Mouse (Mus musculus): ENCODE results near the gene Calr. TPM values are rescaled to one million over a fixed set of nuclear protein-coding genes. Genes with fewer than 3 reads are reported as not detected.
A peak's percentile ranks its signal among the peaks of the same experiment; 100 is the strongest.

Calr gene
- polyA plus RNA-seq, 1 experiment = 394 TPM

GRCm38 (mm10) chr8:84878915-84879314 is 32.2 kb upstream of the Calr start:
- no peak for DNase-seq
- Histone ChIP-seq H3K27me3 (ENCODE audit: control insufficient read depth, insufficient read depth, low read length) (no peaks in the 10 kb centered on the region), H3K27ac (ENCODE audit: insufficient read depth, low read length) (no peak overlapping the region), H3K4me3 (replicated peaks; ENCODE audit: insufficient read depth, low read depth, low read length) (no peak overlapping the region), H3K4me1 (ENCODE audit: control insufficient read depth, insufficient read depth, low read length) (peaks cover 7% of the 10 kb centered on the region)
- TF ChIP-seq CTCF (IDR thresholded peaks at IDR 0.05; ENCODE audit: borderline replicate concordance, insufficient read depth, low read depth, low read length) = no peak
- TF ChIP-seq POLR2A (IDR thresholded peaks at IDR 0.05; ENCODE audit: borderline replicate concordance, insufficient read depth, low read length) = no peak
- 90% methylated on average over 1 of the region's 1 CpGs for WGBS

DNA sequence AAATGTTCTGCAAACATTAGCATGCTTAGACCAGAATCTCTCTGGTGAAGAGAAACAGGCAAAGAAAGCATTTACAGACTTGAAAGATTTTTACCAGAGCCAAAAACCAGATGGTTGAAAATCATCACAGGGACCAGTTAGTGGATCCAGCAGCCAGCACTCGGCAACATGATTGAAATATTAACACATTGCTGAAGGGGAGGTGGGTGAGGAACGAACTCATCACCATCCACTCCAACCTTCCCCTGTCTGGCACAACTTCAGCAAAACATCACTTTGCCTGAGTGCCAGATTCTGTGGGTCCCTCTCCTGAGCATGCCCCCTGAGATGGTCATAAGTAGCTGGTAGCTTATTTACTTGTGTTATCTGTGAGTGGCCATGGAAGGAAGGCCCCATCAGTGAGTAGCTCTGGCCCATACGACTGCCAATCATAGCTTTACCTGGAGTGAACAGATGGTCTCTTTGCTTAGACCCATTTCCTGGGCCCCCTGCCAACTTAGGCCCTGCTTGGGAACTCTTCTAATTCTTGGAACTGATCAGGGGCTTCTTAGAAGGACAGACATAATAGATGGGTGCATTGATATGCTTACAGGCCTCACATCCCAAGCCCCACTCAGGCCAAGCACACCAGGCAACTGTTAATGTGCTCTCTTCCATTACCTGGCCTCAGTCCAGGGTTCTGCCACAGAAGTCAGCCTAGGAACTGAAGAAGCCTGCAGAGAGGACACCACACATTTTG is 30.7 kb upstream of the Calr start:
- H3K27me3 ChIP-seq (ENCODE audit: control insufficient read depth, insufficient read depth, low read length) = no peaks in the 10 kb centered on the region
- TF ChIP-seq POLR2A (IDR thresholded peaks at IDR 0.05; ENCODE audit: borderline replicate concordance, insufficient read depth, low read length) (no peak), CTCF (IDR thresholded peaks at IDR 0.05; ENCODE audit: borderline replicate concordance, insufficient read depth, low read depth, low read length) (no peak)
- peaks cover 7% of the 10 kb centered on the region for H3K4me1 ChIP-seq (ENCODE audit: control insufficient read depth, insufficient read depth, low read length)
- no peak overlapping the region for H3K4me3 ChIP-seq (replicated peaks; ENCODE audit: insufficient read depth, low read depth, low read length)
- WGBS = 14% methylated on average over 3 of the region's 3 CpGs
- peak overlapping the region; percentile 86 for H3K27ac ChIP-seq (ENCODE audit: insufficient read depth, low read length)
- peak; percentile 83 to 86 for DNase-seq

GRCm38 (mm10) chr8:84874339-84874738 is 27.6 kb upstream of the Calr start:
- no peak overlapping the region for H3K27ac ChIP-seq (ENCODE audit: insufficient read depth, low read length)
- WGBS = 97% methylated on average over 3 of the region's 3 CpGs
- DNase-seq = no peak
- peaks cover 9% of the 10 kb centered on the region for H3K4me1 ChIP-seq (ENCODE audit: control insufficient read depth, insufficient read depth, low read length)
- no peaks in the 10 kb centered on the region for H3K27me3 ChIP-seq (ENCODE audit: control insufficient read depth, insufficient read depth, low read length)
- TF ChIP-seq CTCF (IDR thresholded peaks at IDR 0.05; ENCODE audit: borderline replicate concordance, insufficient read depth, low read depth, low read length) (no peak), POLR2A (IDR thresholded peaks at IDR 0.05; ENCODE audit: borderline replicate concordance, insufficient read depth, low read length) (no peak)
- H3K4me3 ChIP-seq (replicated peaks; ENCODE audit: insufficient read depth, low read depth, low read length) = no peak overlapping the region

- no peak for DNase-seq
- 94% methylated on average over 4 of the region's 4 CpGs for WGBS
- TF ChIP-seq POLR2A (IDR thresholded peaks at IDR 0.05; ENCODE audit: borderline replicate concordance, insufficient read depth, low read length) (no peak), CTCF (IDR thresholded peaks at IDR 0.05; ENCODE audit: borderline replicate concordance, insufficient read depth, low read depth, low read length) (no peak)
- Histone ChIP-seq H3K27me3 (ENCODE audit: control insufficient read depth, insufficient read depth, low read length) (no peaks in the 10 kb centered on the region), H3K27ac (ENCODE audit: insufficient read depth, low read length) (no peak overlapping the region), H3K4me3 (replicated peaks; ENCODE audit: insufficient read depth, low read depth, low read length) (no peak overlapping the region), H3K4me1 (ENCODE audit: control insufficient read depth, insufficient read depth, low read length) (peaks cover 9% of the 10 kb centered on the region)
These were observed 26.3 kb upstream of the Calr start for GRCm38 (mm10) chr8:84873016-84873415.

DNA sequence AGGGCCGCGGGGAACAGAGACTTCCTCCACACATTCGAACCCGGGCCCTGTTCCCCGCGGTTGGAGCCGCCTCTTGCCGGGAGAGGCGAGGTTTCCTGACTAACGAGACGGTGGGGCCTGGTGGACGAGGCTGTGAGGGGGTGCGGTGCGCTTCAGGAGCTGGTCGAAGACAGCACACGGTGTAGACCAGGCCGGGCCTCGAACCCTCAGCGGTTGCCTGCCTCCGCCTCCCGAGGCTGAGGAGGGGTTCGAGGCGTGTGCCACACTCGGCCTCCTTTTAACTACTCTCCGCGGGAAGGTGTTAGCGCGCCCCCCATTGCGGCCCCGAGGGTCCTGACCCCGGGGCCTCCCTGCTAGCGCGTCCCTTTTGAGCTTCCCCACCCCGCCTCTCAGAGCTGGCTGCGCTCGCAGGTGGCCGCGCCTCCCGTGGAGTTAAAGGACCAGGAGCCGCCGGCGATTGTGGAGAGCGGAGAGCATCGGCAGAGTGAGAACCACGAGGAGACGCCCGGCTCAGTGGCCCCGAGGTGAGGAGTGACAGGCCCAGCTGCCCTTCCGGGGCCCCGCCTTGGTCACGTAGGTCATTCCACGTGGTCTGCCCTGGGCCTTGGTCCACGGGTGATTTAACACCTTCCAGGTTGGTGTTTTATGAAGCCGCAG is 25.7 kb upstream of the Calr start:
- Histone ChIP-seq H3K27me3 (ENCODE audit: control insufficient read depth, insufficient read depth, low read length) (no peaks in the 10 kb centered on the region), H3K4me3 (replicated peaks; ENCODE audit: insufficient read depth, low read depth, low read length) (peak overlapping the region; percentile 56), H3K27ac (ENCODE audit: insufficient read depth, low read length) (no peak overlapping the region), H3K4me1 (ENCODE audit: control insufficient read depth, insufficient read depth, low read length) (peaks cover 6% of the 10 kb centered on the region)
- 7% methylated on average over 54 of the region's 54 CpGs for WGBS
- TF ChIP-seq CTCF (IDR thresholded peaks at IDR 0.05; ENCODE audit: borderline replicate concordance, insufficient read depth, low read depth, low read length) = no peak
- TF ChIP-seq POLR2A (IDR thresholded peaks at IDR 0.05; ENCODE audit: borderline replicate concordance, insufficient read depth, low read length) = no peak
- DNase-seq = peak in 1 of 2 experiments; percentile 29

GRCm38 (mm10) chr8:84871376-84872308 is 24.9 kb upstream of the Calr start, which contains the start of gene Syce2:
Gene Syce2, plus strand, starts transcription at chr8:84872111.
- no peak within 1 kb of the TSS for H3K27ac ChIP-seq (ENCODE audit: insufficient read depth, low read length)
- DNase-seq = peak; percentile 61 to 62
- peak within 1 kb of the TSS; percentile 56 for H3K4me3 ChIP-seq (replicated peaks; ENCODE audit: insufficient read depth, low read depth, low read length)
- 11% methylated on average over 43 of the region's 46 CpGs for WGBS
- peaks cover 3% of the 10 kb centered on the region; the same call in 1 of the 2 replicates for H3K4me1 ChIP-seq (ENCODE audit: control insufficient read depth, insufficient read depth, low read length)
- TF ChIP-seq CTCF (IDR thresholded peaks at IDR 0.05; ENCODE audit: borderline replicate concordance, insufficient read depth, low read depth, low read length) = no peak
- no peak for TF ChIP-seq POLR2A (IDR thresholded peaks at IDR 0.05; ENCODE audit: borderline replicate concordance, insufficient read depth, low read length)
- no peaks in the 10 kb centered on the region for H3K27me3 ChIP-seq (ENCODE audit: control insufficient read depth, insufficient read depth, low read length)

DNA sequence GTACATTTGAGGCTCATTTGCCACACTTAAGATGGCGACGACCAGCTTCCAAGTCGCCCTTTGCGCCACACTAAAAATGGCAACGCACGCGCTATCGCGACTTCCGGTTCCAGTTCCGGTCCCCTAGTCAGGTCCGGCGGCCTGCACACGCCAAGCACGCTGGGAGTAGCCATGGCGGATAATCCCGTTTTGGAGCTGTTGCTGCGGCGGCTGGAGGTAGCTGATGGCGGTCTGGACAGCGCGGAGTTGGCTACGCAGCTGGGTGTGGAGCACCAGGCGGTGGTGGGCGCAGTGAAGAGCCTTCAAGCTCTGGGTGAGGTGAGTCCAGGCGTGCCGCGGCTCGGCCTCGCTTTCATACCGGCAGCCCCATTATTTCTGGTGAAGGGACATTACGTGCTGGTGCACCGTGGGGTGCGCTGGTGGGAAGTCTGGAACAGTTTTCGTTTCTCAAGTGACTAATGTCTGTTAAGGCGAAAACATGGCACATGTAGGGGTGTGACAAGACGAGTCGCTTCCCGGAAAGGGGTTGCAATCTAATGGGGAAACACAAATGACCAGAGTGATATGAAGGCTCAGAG is 10.2 kb upstream of the Calr start, which contains the start of gene Farsa:
Gene Farsa (plus strand): TSS at position 126 of the 578 bp plus-strand sequence.
- Histone ChIP-seq H3K27ac (ENCODE audit: insufficient read depth, low read length) (peak within 1 kb of the TSS; percentile 30), H3K4me3 (replicated peaks; ENCODE audit: insufficient read depth, low read depth, low read length) (peak within 1 kb of the TSS; percentile 68), H3K27me3 (ENCODE audit: control insufficient read depth, insufficient read depth, low read length) (no peaks in the 10 kb centered on the region), H3K4me1 (ENCODE audit: control insufficient read depth, insufficient read depth, low read length) (peaks cover 9% of the 10 kb centered on the region; the same call in 1 of the 2 replicates)
- peak; percentile 93 to 95 for DNase-seq
- WGBS = under 1% methylated on average over 39 of the region's 39 CpGs
- TF ChIP-seq POLR2A (IDR thresholded peaks at IDR 0.05; ENCODE audit: borderline replicate concordance, insufficient read depth, low read length) = peak; percentile 95
- TF ChIP-seq CTCF (IDR thresholded peaks at IDR 0.05; ENCODE audit: borderline replicate concordance, insufficient read depth, low read depth, low read length) = no peak

All from cerebellum, adult 2 months (tissue).